ENCODE assay signal across 15 mouse cellular contexts in the genomic region with DNA sequence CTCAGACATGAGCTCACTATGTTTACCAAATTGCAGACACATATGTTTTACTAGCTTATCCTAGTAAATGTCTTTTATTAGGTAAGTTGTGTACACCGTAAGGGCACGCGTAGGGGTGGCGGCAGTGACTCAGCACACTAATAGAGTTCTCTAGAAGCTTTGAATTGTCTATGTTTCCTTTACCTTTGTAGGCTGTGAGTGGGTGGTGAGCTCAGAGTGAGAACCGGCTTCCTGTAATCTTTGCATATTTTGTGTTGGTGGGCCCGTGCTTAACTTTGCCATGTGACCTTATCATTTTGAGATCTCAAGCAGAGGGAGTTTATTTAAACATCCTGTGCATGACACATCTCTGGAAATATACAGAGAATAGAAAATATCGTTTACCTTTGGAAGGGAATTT. TPM values are rescaled to one million over a fixed set of nuclear protein-coding genes. Genes with fewer than 3 reads are reported as not detected.
DNase-seq lines count a peak whose midpoint lies in the region; ATAC-seq lines count a peak whose summit lies in the region.
"Had no signal": no experiment of that assay in that cellular context is flagged by ENCODE, and none has a peak within 500 bp of the region (broad histone marks: within the 10 kb centered on the region; RNA-seq: fewer than 3 reads in every experiment).

No protein-coding gene starts in this region.

- H3K27me3 ChIP-seq in midbrain, embryonic 16.5 days (ENCODE audit: control insufficient read depth, insufficient read depth, low read depth, low read length): no peaks in the 10 kb centered on the region
- peaks cover 3% of the 10 kb centered on the region; the same call in 1 of the 2 replicates for H3K27me3 ChIP-seq in midbrain, embryonic 13.5 days
- H3K27me3 ChIP-seq: CH12.LX; embryonic facial prominence, embryonic 12.5 days; hindbrain, embryonic 13.5 days had no signal

- no peaks in the 10 kb centered on the region for H3K4me1 ChIP-seq in midbrain, embryonic 16.5 days (ENCODE audit: control insufficient read depth, insufficient read depth, low read length)
- no peaks in the 10 kb centered on the region for H3K4me1 ChIP-seq in midbrain, embryonic 13.5 days (replicated peaks)
- H3K4me1 ChIP-seq: embryonic facial prominence, embryonic 12.5 days had no signal

- no peak overlapping the region for H3K4me2 ChIP-seq in midbrain, embryonic 16.5 days (ENCODE audit: low read length)
- no peak overlapping the region for H3K4me2 ChIP-seq in midbrain, embryonic 13.5 days (replicated peaks)
- H3K4me2 ChIP-seq: embryonic facial prominence, embryonic 12.5 days; hindbrain, embryonic 13.5 days had no signal

- peak; percentile 15 to 28 for DNase-seq in left cerebral cortex, adult 18-20 months (ENCODE audit: low spot score in 2 of 2)
- DNase-seq in left cerebral cortex, postnatal 10 days (ENCODE audit: extremely low spot score in 1 of 2, low spot score in 2 of 2): no peak
- DNase-seq in CD4-positive, CD25-positive, alpha-beta regulatory T cell, adult 2 months (ENCODE audit: low read depth, low spot score): peak; percentile 75
- peak; percentile 49 to 62 for DNase-seq in left cerebral cortex, adult 9 months (ENCODE audit: low spot score in 2 of 2)
- DNase-seq in thymus, postnatal 0 days (ENCODE audit: low spot score): peak; percentile 58
- no peak for DNase-seq in gastrocnemius, adult 18-20 months (ENCODE audit: low spot score)
- DNase-seq: cerebellum, postnatal 14 days; gastrocnemius, postnatal 25 days; kidney, adult 8-10 months had no signal

- H3K27ac ChIP-seq in midbrain, embryonic 16.5 days (ENCODE audit: low read length): no peak overlapping the region
- H3K27ac ChIP-seq in midbrain, embryonic 13.5 days: no peak overlapping the region
- H3K27ac ChIP-seq: embryonic facial prominence, embryonic 12.5 days; forebrain, embryonic 10.5 days; hindbrain, embryonic 13.5 days had no signal

- no peak overlapping the region for H3K9ac ChIP-seq in midbrain, embryonic 16.5 days (ENCODE audit: low read depth, low read length)
- H3K9ac ChIP-seq in midbrain, embryonic 13.5 days (replicated peaks): no peak overlapping the region
- H3K9ac ChIP-seq: embryonic facial prominence, embryonic 12.5 days; hindbrain, embryonic 13.5 days had no signal

- ATAC-seq in midbrain, embryonic 16.5 days: no peak
- ATAC-seq in midbrain, embryonic 13.5 days: no peak

- intact Hi-C loops in left cerebral cortex, postnatal 10 days (cut with DNase I): no loop called here

- H3K36me3 ChIP-seq in midbrain, embryonic 16.5 days (ENCODE audit: control insufficient read depth, insufficient read depth, low read length): no peaks in the 10 kb centered on the region
- H3K36me3 ChIP-seq in midbrain, embryonic 13.5 days: no peaks in the 10 kb centered on the region
- H3K36me3 ChIP-seq: embryonic facial prominence, embryonic 12.5 days; forebrain, embryonic 10.5 days; hindbrain, embryonic 13.5 days had no signal

- 91% methylated on average over 7 of the region's 7 CpGs for WGBS in midbrain, embryonic 16.5 days
- 93% methylated on average over 7 of the region's 7 CpGs for WGBS in midbrain, embryonic 13.5 days

- no peaks in the 10 kb centered on the region for H3K9me3 ChIP-seq in midbrain, embryonic 16.5 days (replicated peaks; ENCODE audit: control insufficient read depth, low read length, poor library complexity, severe bottlenecking)
- no peaks in the 10 kb centered on the region for H3K9me3 ChIP-seq in midbrain, embryonic 13.5 days
- H3K9me3 ChIP-seq: embryonic facial prominence, embryonic 12.5 days; forebrain, embryonic 10.5 days; hindbrain, embryonic 13.5 days had no signal

- no peak overlapping the region for H3K4me3 ChIP-seq in midbrain, embryonic 16.5 days (ENCODE audit: low read depth, low read length)
- H3K4me3 ChIP-seq in midbrain, embryonic 13.5 days (replicated peaks): no peak overlapping the region
- H3K4me3 ChIP-seq: embryonic facial prominence, embryonic 12.5 days; forebrain, embryonic 10.5 days; hindbrain, embryonic 13.5 days had no signal

RNA-seq across cellular contexts. Expression of gene Arid3b, which starts 29.9 kb away (rescaled TPM):
- 10 to 100 TPM; 12.3 to 13.5 TPM for total RNA-seq in left cerebral cortex, adult 18-20 months (2021)
- total RNA-seq in left cerebral cortex, postnatal 10 days (2021): 1 to 10 TPM; 7.7 to 9.3 TPM
- 26.2 and 27.3 TPM in 2 replicates for polyA plus RNA-seq in thymus, postnatal 0 days (2015; fragmentation: Nextera tagmentation; extraction: Ambion mirVana)
- 6.6 and 9.1 TPM in 2 replicates for polyA plus RNA-seq in midbrain, embryonic 16.5 days (2015; fragmentation: Nextera tagmentation; extraction: Ambion mirVana)
- polyA plus RNA-seq in midbrain, embryonic 13.5 days (2015; fragmentation: Nextera tagmentation; extraction: Ambion mirVana): 15.1 and 18.0 TPM in 2 replicates
- 1 to 10 TPM; 3.7 TPM for total RNA-seq in gastrocnemius, adult 18-20 months (2021)

RNA-seq across cellular contexts. Expression of gene Ubl7, which starts 44.2 kb away (rescaled TPM):
- 100 to 1,000 TPM; 107 to 113 TPM for total RNA-seq in left cerebral cortex, adult 18-20 months (2021)
- 100 to 1,000 TPM in 1 of 2 experiments, 10 to 100 TPM in 1; 98.2 to 107 TPM for total RNA-seq in left cerebral cortex, postnatal 10 days (2021)
- 125 and 133 TPM in 2 replicates for polyA plus RNA-seq in thymus, postnatal 0 days (2015; fragmentation: Nextera tagmentation; extraction: Ambion mirVana)
- polyA plus RNA-seq in midbrain, embryonic 16.5 days (2015; fragmentation: Nextera tagmentation; extraction: Ambion mirVana): 173 and 176 TPM in 2 replicates
- 169 and 170 TPM in 2 replicates for polyA plus RNA-seq in midbrain, embryonic 13.5 days (2015; fragmentation: Nextera tagmentation; extraction: Ambion mirVana)
- total RNA-seq in gastrocnemius, adult 18-20 months (2021): 10 to 100 TPM; 87.4 to 95.1 TPM

Comparison
In these comparisons a context has a peak if more than half of its experiments do, and no peak if none do; other contexts are left out.
1. DNase-seq: peak in left cerebral cortex, adult 18-20 months (2 of 2), CD4-positive, CD25-positive, alpha-beta regulatory T cell, adult 2 months (single experiment), left cerebral cortex, adult 9 months (2 of 2) and thymus, postnatal 0 days (single experiment); none in left cerebral cortex, postnatal 10 days (0 of 2) and gastrocnemius, adult 18-20 months (single experiment).